Mouse (Mus musculus) MEL (cell line): ENCODE measurements at regions not wholly inside any gene's neighbourhood (a gene's known extent, or its start where the extent isn't known, plus 50 kb on each side); places are given as distances from the start of the nearest gene placed in this dataset.

ENCODE experiments used
- CTCF ChIP-seq, 3 experiments: IDR thresholded peaks in 2 of 3; conservative IDR thresholded peaks in 1 of 3; 2 replicates each; pipeline ENCODE4 v1.5.1; 2011 to 2012; ENCODE audit warnings: low read length in 3 of 3, low read depth in 2 of 3, mild to moderate bottlenecking in 2 of 3, improper control_type of control experiment in 1 of 3, inconsistent platforms in 1 of 3, mixed read lengths in 1 of 3, moderate library complexity in 1 of 3; ENCODE audit not compliant: control insufficient read depth in 1 of 3, insufficient read depth in 1 of 3, poor library complexity in 1 of 3, severe bottlenecking in 1 of 3
- E2F4 ChIP-seq: IDR thresholded peaks from 2 replicates; pipeline ENCODE4 v1.6.1; 2011; ENCODE audit warnings: low read depth, low read length, improper control_type of control experiment, borderline replicate concordance
- JUND ChIP-seq: IDR thresholded peaks from 2 replicates; pipeline ENCODE4 v1.6.1; 2011; ENCODE audit warnings: low read depth, mild to moderate bottlenecking, improper control_type of control experiment, low read length
- KAT2A ChIP-seq: conservative IDR thresholded peaks from 2 replicates; pipeline ENCODE4 v1.6.1; 2012; ENCODE audit warnings: low read depth, low read length, improper control_type of control experiment, inconsistent platforms
- MEF2A ChIP-seq: IDR thresholded peaks from 2 replicates; pipeline ENCODE4 v1.6.1; 2014; ENCODE audit warnings: low read depth, mild to moderate bottlenecking, inconsistent platforms, low read length, improper control_type of control experiment; ENCODE audit not compliant: poor library complexity, insufficient replicate concordance, severe bottlenecking; ENCODE audit errors: extremely low read depth
- NRF1 ChIP-seq: IDR thresholded peaks from 2 replicates; pipeline ENCODE4 v1.6.1; 2014; ENCODE audit warnings: low read depth, mild to moderate bottlenecking, inconsistent platforms, low read length, improper control_type of control experiment, moderate library complexity; ENCODE audit not compliant: poor library complexity, insufficient read depth, severe bottlenecking
- POLR2A ChIP-seq, 2 experiments: IDR thresholded peaks; 2 replicates each; pipeline ENCODE4 v1.6.1; 2011 to 2012; ENCODE audit warnings: low read length in 2 of 2, mild to moderate bottlenecking in 2 of 2, control low read depth in 1 of 2, improper control_type of control experiment in 1 of 2, low read depth in 1 of 2, moderate library complexity in 1 of 2; ENCODE audit not compliant: control insufficient read depth in 1 of 2, insufficient read depth in 1 of 2, poor library complexity in 1 of 2
- POLR2AphosphoS5 ChIP-seq: IDR thresholded peaks from 2 replicates; pipeline ENCODE4 v1.6.1; 2012; ENCODE audit warnings: low read depth, borderline replicate concordance, mild to moderate bottlenecking, inconsistent platforms, low read length, moderate library complexity, mixed read lengths
- SIN3A ChIP-seq: IDR thresholded peaks from 2 replicates; pipeline ENCODE4 v1.6.1; 2012; ENCODE audit warnings: low read length, improper control_type of control experiment, inconsistent platforms
- TBP ChIP-seq: IDR thresholded peaks from 2 replicates; pipeline ENCODE4 v1.8.0; 2011; ENCODE audit warnings: low read depth, low read length, improper control_type of control experiment
- TCF12 ChIP-seq: IDR thresholded peaks from 2 replicates; pipeline ENCODE4 v1.6.1; 2014; ENCODE audit warnings: low read depth, mild to moderate bottlenecking, inconsistent platforms, low read length, improper control_type of control experiment, moderate library complexity
- USF1 ChIP-seq: IDR thresholded peaks from 2 replicates; pipeline ENCODE4 v1.6.1; 2014; ENCODE audit warnings: low read depth, mild to moderate bottlenecking, inconsistent platforms, low read length, improper control_type of control experiment, moderate library complexity
- ZC3H11A ChIP-seq: IDR thresholded peaks from 2 replicates; pipeline ENCODE4 v1.6.1; 2012; ENCODE audit warnings: low read depth, mild to moderate bottlenecking, inconsistent platforms, low read length, improper control_type of control experiment
- ZKSCAN1 ChIP-seq: IDR thresholded peaks from 2 replicates; pipeline ENCODE4 v1.6.1; 2012; ENCODE audit warnings: low read depth, mild to moderate bottlenecking, inconsistent platforms, low read length, improper control_type of control experiment, moderate library complexity

DNA sequence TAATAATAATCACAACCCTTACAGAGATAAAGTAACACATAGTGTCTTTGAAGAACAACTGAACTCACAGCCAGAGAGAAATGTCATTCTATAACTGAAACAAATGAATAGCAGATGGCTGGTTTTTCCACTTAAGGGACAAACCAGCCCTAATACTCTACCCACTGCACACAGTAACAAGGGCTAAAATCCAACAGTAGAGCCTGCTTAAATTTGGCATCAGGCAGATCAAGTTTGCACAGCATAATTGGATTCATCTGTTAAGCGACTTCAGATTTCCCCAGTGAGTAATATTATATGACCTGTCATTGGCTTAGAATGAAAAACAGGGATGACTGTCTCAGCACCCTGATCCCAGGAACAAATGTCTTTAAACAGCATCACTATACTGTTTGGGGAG lies 1416.5 kb upstream of the 1700008P02Rik start:
- TF ChIP-seq ZKSCAN1 = no peak
- no peak for TF ChIP-seq CTCF (IDR thresholded peaks at IDR 0.05 in 2 of 3, conservative IDR thresholded peaks at IDR 0.05 in 1 of 3; ENCODE audit: control insufficient read depth in 1 of 3, insufficient read depth in 1 of 3, low read depth in 2 of 3, low read length in 3 of 3, poor library complexity in 1 of 3, severe bottlenecking in 1 of 3)
- no peak for TF ChIP-seq POLR2A (IDR thresholded peaks at IDR 0.05; ENCODE audit: control insufficient read depth in 1 of 2, insufficient read depth in 1 of 2, low read depth in 1 of 2, low read length in 2 of 2, poor library complexity in 1 of 2)
- no peak for TF ChIP-seq POLR2AphosphoS5
- no peak for TF ChIP-seq USF1
- TF ChIP-seq JUND = no peak
- no peak for TF ChIP-seq ZC3H11A
- no peak for TF ChIP-seq MEF2A
- no peak for TF ChIP-seq E2F4
- no peak for TF ChIP-seq NRF1
- TF ChIP-seq TBP = no peak
- TF ChIP-seq SIN3A = no peak
- TF ChIP-seq TCF12 = no peak
- no peak for TF ChIP-seq KAT2A
